Mouse (Mus musculus) lung, postnatal 0 days (tissue): ENCODE results near the gene Phactr1.

Experiments
- CTCF ChIP-seq: IDR thresholded peaks from 2 replicates; pipeline ENCODE4 v1.5.1; 2016; ENCODE audit warnings: antibody characterized with exemption, mild to moderate bottlenecking
- EP300 ChIP-seq: IDR thresholded peaks from 2 replicates; pipeline ENCODE4 v1.6.1; 2016; ENCODE audit warnings: antibody characterized with exemption, mild to moderate bottlenecking, control low read depth

- TF ChIP-seq CTCF (no peak), EP300 (no peak)
Observed at GRCm38 (mm10) chr13:43102943-43103342, 422.5 kb downstream of the Phactr1 start.
